Mouse (Mus musculus) forebrain, embryonic 12.5 days (tissue): ENCODE measurements around the gene Sox9. TPM values are rescaled to one million over a fixed set of nuclear protein-coding genes. Genes with fewer than 3 reads are reported as not detected.
A peak's percentile ranks its signal among the peaks of the same experiment; 100 is the strongest.

ENCODE experiments used
- ATAC-seq: fragments of 200-750 bp; cut with Nextera tagmentation; 2 replicates; pipeline ENCODE4 v1.8.0; 2017; ENCODE audit warnings: moderate TSS enrichment; ENCODE audit not compliant: low FRiP score
- H3K27ac ChIP-seq: fragments of 300-500 bp; sonication (generic); 2 replicates; pipeline ENCODE4 v1.5.1; 2016; ENCODE audit warnings: mild to moderate bottlenecking
- H3K27me3 ChIP-seq: fragments of 300-500 bp; sonication (generic); 2 replicates; pipeline ENCODE4 v1.6.1; 2016; ENCODE audit warnings: mild to moderate bottlenecking
- H3K36me3 ChIP-seq: fragments of 300-500 bp; sonication (generic); replicated peaks from 2 replicates; pipeline ENCODE4 v1.6.1; 2016; ENCODE audit warnings: mild to moderate bottlenecking
- H3K4me1 ChIP-seq: fragments of 300-500 bp; sonication (generic); 2 replicates; pipeline ENCODE4 v1.6.1; 2016
- H3K4me2 ChIP-seq: fragments of 300-500 bp; sonication (generic); 2 replicates; pipeline ENCODE4 v1.6.1; 2016; ENCODE audit warnings: mild to moderate bottlenecking, moderate library complexity
- H3K4me3 ChIP-seq: fragments of 300-500 bp; sonication (generic); replicated peaks from 2 replicates; pipeline ENCODE4 v1.5.1; 2016; ENCODE audit warnings: mild to moderate bottlenecking
- H3K9ac ChIP-seq: fragments of 300-500 bp; sonication (generic); 2 replicates; pipeline ENCODE4 v1.6.1; 2016; ENCODE audit warnings: mild to moderate bottlenecking
- H3K9me3 ChIP-seq: fragments of 300-500 bp; sonication (generic); 2 replicates; pipeline ENCODE4 v1.6.1; 2016
- WGBS: fragments of 180-500 bp; shearing (Covaris S2); methylation state at CpG from one replicate; pipeline ENCODE4 v1.1.7; 2016; 5-methylcytosine and 5-hydroxymethylcytosine counted together
- polyA plus RNA-seq: library from polyadenylated mRNA; unstranded; fragments of >200 nt; fragmentation: Nextera tagmentation; extraction: Ambion mirVana; gene quantifications from 2 replicates; pipeline ENCODE4 v1.2.1, GENCODE M21; 2016

Gene Sox9
- polyA plus RNA-seq, result 152 and 186 TPM in 2 replicates

GRCm38 (mm10) chr11:112781994-112782356 is at the start of gene Sox9:
Sox9 (plus strand) TSS chr11:112782224.
- ATAC-seq, result peak; percentile 87
- peak within 1 kb of the TSS; percentile 98 for H3K9ac ChIP-seq
- H3K9me3 ChIP-seq, result no peaks in the 10 kb centered on the region
- H3K4me3 ChIP-seq, result peak within 1 kb of the TSS; percentile 71
- peaks cover 16% of the 10 kb centered on the region for H3K36me3 ChIP-seq
- 0% methylated on average over 15 of the region's 15 CpGs for WGBS
- H3K4me1 ChIP-seq, result peaks cover 56% of the 10 kb centered on the region
- peak within 1 kb of the TSS; percentile 94 for H3K27ac ChIP-seq
- H3K27me3 ChIP-seq, result peaks cover 13% of the 10 kb centered on the region
- H3K4me2 ChIP-seq, result peak within 1 kb of the TSS; percentile 88

DNA sequence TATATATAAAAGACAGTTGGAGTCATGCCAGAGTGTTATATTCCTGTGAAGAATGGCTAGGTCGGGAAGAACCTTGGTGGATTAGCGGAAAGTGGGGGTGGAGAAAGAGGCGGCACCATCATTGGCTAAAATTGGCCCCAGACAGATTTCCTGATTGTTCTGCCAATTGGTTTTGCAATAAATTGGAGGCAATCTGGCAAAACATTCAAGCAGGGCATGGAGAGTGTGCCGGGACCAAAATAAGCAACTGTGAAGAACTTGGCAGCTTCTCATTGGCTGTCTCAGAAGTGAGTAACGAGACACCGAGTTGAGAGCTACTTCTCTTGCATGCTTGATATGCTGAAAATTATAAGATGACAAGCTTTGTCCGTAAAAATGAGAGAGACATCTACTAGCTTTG is 49.6 kb upstream of the Sox9 start:
- no peaks in the 10 kb centered on the region for H3K27me3 ChIP-seq
- no peak for ATAC-seq
- 81% methylated on average over 7 of the region's 7 CpGs for WGBS
- no peak overlapping the region for H3K27ac ChIP-seq
- H3K36me3 ChIP-seq, result no peaks in the 10 kb centered on the region
- no peak overlapping the region for H3K4me3 ChIP-seq
- no peak overlapping the region for H3K9ac ChIP-seq
- peaks cover 7% of the 10 kb centered on the region for H3K4me1 ChIP-seq
- no peak overlapping the region for H3K4me2 ChIP-seq
- H3K9me3 ChIP-seq, result no peaks in the 10 kb centered on the region

- Histone ChIP-seq H3K4me3 (no peak overlapping the region), H3K9ac (no peak overlapping the region), H3K36me3 (no peaks in the 10 kb centered on the region), H3K4me2 (no peak overlapping the region), H3K27me3 (no peaks in the 10 kb centered on the region), H3K4me1 (no peaks in the 10 kb centered on the region), H3K27ac (no peak overlapping the region), H3K9me3 (no peaks in the 10 kb centered on the region)
- no peak for ATAC-seq
- WGBS, result 82% methylated on average over 5 of the region's 5 CpGs
These were observed 45.0 kb upstream of the Sox9 start for GRCm38 (mm10) chr11:112737071-112737470.

- H3K4me3 ChIP-seq, result no peak overlapping the region
- no peaks in the 10 kb centered on the region for H3K4me1 ChIP-seq
- 94% methylated on average over 1 of the region's 1 CpGs for WGBS
- no peaks in the 10 kb centered on the region for H3K36me3 ChIP-seq
- H3K27me3 ChIP-seq, result no peaks in the 10 kb centered on the region
- no peak overlapping the region for H3K4me2 ChIP-seq
- no peak overlapping the region for H3K27ac ChIP-seq
- no peak for ATAC-seq
- no peak overlapping the region for H3K9ac ChIP-seq
- no peaks in the 10 kb centered on the region for H3K9me3 ChIP-seq
These were observed 42.3 kb upstream of the Sox9 start for GRCm38 (mm10) chr11:112739681-112740080.

GRCm38 (mm10) chr11:112756516-112756915 is 25.5 kb upstream of the Sox9 start:
- H3K9me3 ChIP-seq, result no peaks in the 10 kb centered on the region
- no peak overlapping the region for H3K27ac ChIP-seq
- 7% methylated on average over 4 of the region's 4 CpGs for WGBS
- no peaks in the 10 kb centered on the region for H3K27me3 ChIP-seq
- no peak overlapping the region for H3K9ac ChIP-seq
- no peaks in the 10 kb centered on the region for H3K36me3 ChIP-seq
- no peak overlapping the region for H3K4me3 ChIP-seq
- peaks cover 12% of the 10 kb centered on the region for H3K4me1 ChIP-seq
- H3K4me2 ChIP-seq, result no peak overlapping the region
- no peak; the same call in 1 of the 2 replicates for ATAC-seq

GRCm38 (mm10) chr11:112758056-112758455 is 24.0 kb upstream of the Sox9 start:
- H3K9me3 ChIP-seq, result no peaks in the 10 kb centered on the region
- WGBS, result 77% methylated on average over 9 of the region's 9 CpGs
- peaks cover 12% of the 10 kb centered on the region for H3K4me1 ChIP-seq
- no peaks in the 10 kb centered on the region for H3K27me3 ChIP-seq
- H3K4me2 ChIP-seq, result no peak overlapping the region
- no peak for ATAC-seq
- H3K9ac ChIP-seq, result no peak overlapping the region
- H3K36me3 ChIP-seq, result no peaks in the 10 kb centered on the region
- H3K4me3 ChIP-seq, result no peak overlapping the region
- H3K27ac ChIP-seq, result no peak overlapping the region

DNA sequence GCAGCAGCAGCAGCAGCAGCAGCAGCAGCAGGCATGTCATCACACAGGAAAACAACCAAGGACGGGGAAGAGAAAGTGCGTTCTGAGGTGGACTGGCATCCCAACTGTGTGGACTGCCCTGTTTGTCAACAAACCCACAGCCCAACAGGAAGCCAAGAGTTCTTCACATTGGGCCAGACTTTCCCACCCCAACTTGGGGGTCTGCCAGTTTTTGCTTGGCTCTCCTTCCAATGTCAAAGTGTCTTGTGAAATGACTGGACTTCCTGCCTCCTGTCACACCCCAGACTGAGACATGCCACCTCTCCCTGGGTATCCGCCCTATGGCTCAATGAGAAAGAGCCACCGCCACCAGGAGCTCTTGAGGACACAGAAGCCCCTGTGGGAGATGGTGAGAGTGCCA is 15.1 kb upstream of the Sox9 start:
- Histone ChIP-seq H3K9me3 (no peaks in the 10 kb centered on the region), H3K36me3 (no peaks in the 10 kb centered on the region), H3K4me2 (no peak overlapping the region), H3K4me1 (0 out of 2 replicates have a peak, but pooled peaks cover 3% of the 10 kb centered on the region), H3K27me3 (0 out of 2 replicates have a peak, but pooled peaks cover 4% of the 10 kb centered on the region), H3K4me3 (no peak overlapping the region), H3K9ac (no peak overlapping the region), H3K27ac (no peak overlapping the region)
- WGBS, result 94% methylated on average over 4 of the region's 4 CpGs
- ATAC-seq, result no peak

DNA sequence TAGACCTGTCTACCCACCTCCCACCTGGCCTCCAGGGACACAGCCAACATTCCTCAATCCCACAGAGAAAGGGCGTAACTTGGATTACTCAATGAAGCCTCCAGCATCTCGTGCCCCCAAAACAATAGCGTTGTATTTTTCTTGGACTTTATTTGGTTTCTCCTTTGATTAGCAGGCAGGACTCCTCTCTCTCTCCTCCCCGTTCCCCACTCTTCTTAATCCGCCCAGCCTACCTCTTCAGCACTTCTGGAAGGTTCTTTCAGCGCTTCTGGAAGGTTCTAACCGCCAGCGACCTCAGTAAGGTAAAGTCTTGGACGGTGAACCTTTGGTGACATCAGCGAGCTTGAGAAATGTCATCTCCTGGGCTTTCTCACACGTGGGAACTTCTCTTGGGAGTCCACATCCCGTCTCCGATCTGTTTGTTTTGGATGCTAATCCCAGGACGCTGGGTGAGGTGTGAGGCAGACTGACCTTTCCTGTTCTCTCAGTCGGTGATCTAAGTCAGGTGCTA is 14.4 kb upstream of the Sox9 start:
- H3K27me3 ChIP-seq, result 0 out of 2 replicates have a peak, but pooled peaks cover 4% of the 10 kb centered on the region
- H3K4me2 ChIP-seq, result no peak overlapping the region
- no peak overlapping the region for H3K4me3 ChIP-seq
- H3K4me1 ChIP-seq, result peaks cover 3% of the 10 kb centered on the region; the same call in 1 of the 2 replicates
- no peak overlapping the region for H3K9ac ChIP-seq
- H3K27ac ChIP-seq, result no peak overlapping the region
- 86% methylated on average over 15 of the region's 15 CpGs for WGBS
- ATAC-seq, result no peak
- H3K9me3 ChIP-seq, result no peaks in the 10 kb centered on the region
- no peaks in the 10 kb centered on the region for H3K36me3 ChIP-seq

DNA sequence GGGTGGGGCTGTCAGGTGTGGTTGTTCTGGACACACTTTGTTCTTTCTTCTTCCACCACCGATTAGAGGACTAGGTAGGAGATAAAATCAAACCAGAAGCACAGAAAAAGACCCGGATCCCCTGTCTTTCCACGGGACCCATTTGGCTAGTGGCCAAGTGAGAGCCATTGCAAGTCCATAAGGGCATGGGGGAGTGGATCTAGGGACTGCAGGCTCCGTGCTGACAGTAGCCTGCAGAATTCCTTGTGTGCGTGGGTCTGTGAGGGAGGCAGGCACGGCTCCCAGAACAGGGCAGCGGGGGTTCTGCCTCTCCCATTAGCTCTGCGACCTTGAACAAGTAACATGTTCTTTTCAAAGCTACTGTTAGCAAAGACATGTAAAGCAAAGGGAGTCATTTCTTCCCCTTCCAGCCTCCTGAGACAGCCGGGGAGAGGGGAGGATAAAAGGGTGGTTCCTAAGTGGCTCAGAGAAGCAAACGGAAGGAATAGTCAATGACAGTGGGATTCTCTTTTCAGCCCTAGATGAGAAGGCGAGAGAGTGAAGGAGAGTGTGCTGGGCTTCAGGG is 9.2 kb upstream of the Sox9 start:
- H3K9me3 ChIP-seq, result no peaks in the 10 kb centered on the region
- no peak overlapping the region for H3K9ac ChIP-seq
- ATAC-seq, result no peak
- no peak overlapping the region for H3K4me3 ChIP-seq
- no peaks in the 10 kb centered on the region for H3K36me3 ChIP-seq
- H3K27me3 ChIP-seq, result peaks cover 18% of the 10 kb centered on the region
- peaks cover 10% of the 10 kb centered on the region; the same call in 1 of the 2 replicates for H3K4me1 ChIP-seq
- WGBS, result 53% methylated on average over 11 of the region's 11 CpGs
- H3K27ac ChIP-seq, result no peak overlapping the region
- H3K4me2 ChIP-seq, result no peak overlapping the region

DNA sequence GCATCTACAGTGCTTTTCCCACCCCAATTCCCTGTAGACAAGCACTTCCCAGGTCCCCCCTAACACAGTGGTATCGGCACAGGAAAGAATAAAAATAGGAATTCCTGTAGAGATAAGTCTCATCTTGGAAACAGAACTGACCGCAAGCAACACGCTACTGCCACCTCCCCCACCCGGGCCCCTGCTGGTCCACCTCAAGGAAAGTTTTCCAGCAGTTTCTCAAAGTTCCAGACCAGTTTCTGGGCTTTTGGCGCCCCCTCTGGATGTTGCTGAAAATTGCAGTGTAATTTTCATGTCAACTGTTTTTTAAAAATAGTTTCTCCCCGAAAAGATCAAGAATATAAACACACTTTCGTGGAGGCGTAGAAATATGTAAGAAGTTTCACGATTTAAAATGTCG is 2.3 kb upstream of the Sox9 start:
- Histone ChIP-seq H3K36me3 (peaks cover 11% of the 10 kb centered on the region), H3K4me1 (peaks cover 44% of the 10 kb centered on the region), H3K9ac (no peak overlapping the region), H3K4me3 (no peak overlapping the region), H3K9me3 (no peaks in the 10 kb centered on the region), H3K27ac (no peak overlapping the region), H3K27me3 (peaks cover 17% of the 10 kb centered on the region), H3K4me2 (peak overlapping the region; percentile 88)
- ATAC-seq, result no peak
- WGBS, result under 1% methylated on average over 10 of the region's 10 CpGs

GRCm38 (mm10) chr11:112780394-112780920 is 1.6 kb upstream of the Sox9 start:
- Histone ChIP-seq H3K4me3 (peak overlapping the region; percentile 71; the same call in 1 of the 2 replicates), H3K9ac (no peak overlapping the region), H3K36me3 (peaks cover 16% of the 10 kb centered on the region), H3K4me2 (peak overlapping the region; percentile 88), H3K27ac (no peak overlapping the region), H3K27me3 (peaks cover 17% of the 10 kb centered on the region), H3K9me3 (no peaks in the 10 kb centered on the region), H3K4me1 (peaks cover 49% of the 10 kb centered on the region)
- ATAC-seq, result no peak
- 5% methylated on average over 19 of the region's 19 CpGs for WGBS

DNA sequence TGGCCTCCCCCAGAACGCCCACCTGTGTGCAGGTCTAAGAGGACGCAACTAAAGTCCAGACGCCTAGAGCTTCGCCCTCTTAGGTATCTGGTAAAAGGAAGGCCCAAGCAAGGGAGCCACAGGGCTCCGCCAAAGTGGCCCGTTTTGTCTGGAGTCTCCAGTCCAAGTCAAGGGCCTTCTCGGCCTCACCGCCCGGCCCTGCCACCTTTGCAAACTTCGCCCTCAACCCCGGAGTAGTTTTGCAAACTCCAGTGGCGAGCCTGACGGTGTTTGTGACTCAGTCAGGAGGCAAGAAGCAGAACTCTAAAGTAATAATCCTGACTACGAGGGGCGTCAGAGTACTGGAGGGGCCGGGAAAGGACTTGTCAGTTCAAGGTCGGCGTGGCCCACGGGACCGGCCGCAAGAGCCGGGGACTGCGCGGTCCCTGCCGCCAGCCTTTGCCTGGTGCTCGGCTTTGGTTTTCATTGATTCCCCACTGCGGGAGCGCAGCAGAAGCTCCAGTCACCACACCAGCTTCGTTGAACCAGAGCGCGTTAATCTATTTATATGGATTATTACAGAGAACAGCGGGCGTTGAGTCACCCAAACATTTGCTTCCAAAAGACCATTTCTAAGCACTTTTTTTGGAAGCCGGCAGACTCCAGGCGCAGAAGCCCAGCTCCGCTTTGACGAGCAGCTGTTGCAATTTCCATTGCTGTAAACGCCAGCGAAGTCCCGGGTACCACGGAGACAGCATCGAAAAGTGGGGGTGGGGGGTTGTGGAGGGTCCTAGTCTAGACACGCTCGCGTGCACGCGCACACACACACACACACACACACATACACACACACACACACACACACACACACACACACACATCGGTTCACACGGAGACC is 751 bp upstream of the Sox9 start:
- WGBS, result under 1% methylated on average over 49 of the region's 49 CpGs
- Histone ChIP-seq H3K9me3 (no peaks in the 10 kb centered on the region), H3K36me3 (peaks cover 16% of the 10 kb centered on the region), H3K4me1 (peaks cover 51% of the 10 kb centered on the region), H3K27ac (peak overlapping the region; percentile 92), H3K4me2 (peak overlapping the region; percentile 88), H3K27me3 (peaks cover 17% of the 10 kb centered on the region), H3K4me3 (peak overlapping the region; percentile 71), H3K9ac (peak overlapping the region; percentile 98)
- peak; percentile 59 for ATAC-seq
